Mouse (Mus musculus) layer of hippocampus, adult 2 months (tissue): ENCODE results near the gene Gm10799. TPM values are rescaled to one million over a fixed set of nuclear protein-coding genes. Genes with fewer than 3 reads are reported as not detected.

Experiments used
- DNase-seq, 2 experiments: peaks; one replicate each; pipeline ENCODE4 v3.0.0; 2022; ENCODE audit warnings: low spot score in 2 of 2
- H3K27ac ChIP-seq: fragments of 200-600 bp; 2 replicates; pipeline ENCODE4 v1.8.1; 2022
- H3K4me3 ChIP-seq: fragments of 200-600 bp; 2 replicates; pipeline ENCODE4 v1.8.1; 2022; ENCODE audit warnings: mild to moderate bottlenecking
- CTCF ChIP-seq: fragments of 200-600 bp; conservative IDR thresholded peaks from 2 replicates; pipeline ENCODE4 v1.8.1; 2022; ENCODE audit warnings: antibody characterized with exemption, mild to moderate bottlenecking, moderate library complexity
- total RNA-seq, 2 experiments: library from RNA; stranded (reverse); gene quantifications; 2 replicates each; pipeline ENCODE4 v1.2.3; 2021

The Gm10799 gene
- total RNA-seq, 2 experiments from 2014 or later: not detected

DNA sequence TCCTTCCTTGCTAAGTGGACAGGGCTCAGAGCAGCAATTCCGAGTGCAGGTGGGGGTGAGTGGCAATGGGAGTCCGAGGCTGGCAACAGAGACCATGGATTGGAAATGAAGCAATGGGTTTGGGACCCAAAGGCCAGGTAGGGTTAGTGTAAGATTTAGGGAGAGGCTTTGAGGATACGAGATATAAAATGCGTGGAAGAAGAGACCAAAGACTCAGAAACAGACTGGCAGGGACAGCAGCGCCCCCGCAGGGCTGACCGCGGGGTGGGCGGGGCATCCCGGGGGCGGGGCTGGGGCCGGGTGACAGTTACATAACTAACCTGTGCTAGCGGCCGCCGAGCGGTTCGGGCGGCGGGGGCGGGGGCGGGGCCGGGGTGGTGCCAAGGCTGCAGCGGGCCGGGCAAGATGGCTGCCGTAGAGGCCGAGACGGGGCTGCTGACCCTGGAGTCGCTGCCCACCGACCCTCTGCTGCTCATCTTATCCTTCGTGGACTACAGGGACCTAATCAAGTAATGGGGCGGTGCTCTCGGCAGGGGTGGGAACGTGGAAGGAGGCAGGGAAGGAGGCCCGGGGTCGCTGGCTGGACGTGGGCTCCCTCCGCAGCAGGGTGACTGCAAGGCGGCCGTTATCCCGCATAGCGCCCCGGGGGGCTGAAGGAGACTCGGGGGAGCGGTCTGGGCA is 40.8 kb downstream of the Gm10799 start, which contains the start of gene Fbxo3:
Gene Fbxo3 (plus strand): TSS at position 264 of the 681 bp plus-strand sequence.
- peak; percentile 69 to 78 for DNase-seq
- peak within 1 kb of the TSS; percentile 96 for H3K27ac ChIP-seq

DNA sequence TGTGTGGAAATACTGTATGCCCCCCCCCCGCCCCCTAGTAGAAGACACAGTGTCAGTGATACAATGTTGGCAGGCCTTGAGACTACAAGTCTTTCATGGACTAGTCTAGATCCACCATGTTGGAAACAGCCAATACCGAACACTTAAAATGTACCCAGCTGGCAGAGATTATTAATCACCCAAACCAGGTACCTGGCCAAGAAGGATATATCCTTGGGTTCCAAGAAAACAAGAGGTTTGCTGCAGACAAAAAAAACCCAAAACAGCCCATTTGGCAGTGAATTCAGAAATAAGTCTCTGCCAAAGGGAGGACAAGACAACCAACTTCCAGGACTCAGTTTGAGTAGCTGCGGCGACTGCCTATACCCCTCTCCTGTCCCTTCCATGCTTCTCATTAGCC is 43.7 kb downstream of the Gm10799 start:
- Histone ChIP-seq H3K27ac (no peak overlapping the region), H3K4me3 (no peak overlapping the region)
- no peak for DNase-seq
- no peak for TF ChIP-seq CTCF

More for the DNA sequence above, 40.8 kb downstream of the Gm10799 start, which contains the start of gene Fbxo3:
- TF ChIP-seq CTCF: peak; percentile 56
- H3K4me3 ChIP-seq: peak within 1 kb of the TSS; percentile 97

DNA sequence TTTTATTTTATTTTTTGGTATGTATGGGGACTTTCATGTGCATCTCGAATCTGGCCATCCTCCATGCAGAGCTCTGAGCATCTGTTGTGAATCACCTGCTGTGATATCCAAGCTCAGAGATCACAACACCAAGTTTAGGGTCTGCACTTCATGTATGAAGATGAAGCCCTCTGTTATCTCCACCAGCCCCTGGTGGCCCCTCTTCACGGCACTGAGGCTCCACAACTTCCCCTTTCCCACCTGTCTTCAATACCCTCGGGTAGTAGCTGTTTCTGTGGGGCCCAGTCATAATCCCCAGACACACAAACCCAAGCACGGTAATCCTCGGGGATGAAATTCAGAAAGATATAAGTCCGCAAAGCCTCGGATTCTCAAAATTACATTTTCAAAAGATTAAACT is 45.3 kb downstream of the Gm10799 start:
- TF ChIP-seq CTCF: no peak
- DNase-seq: no peak
- no peak overlapping the region for H3K27ac ChIP-seq
- no peak overlapping the region for H3K4me3 ChIP-seq

Other genes starting within 250 kb of the Gm10799 start
- 10 to 100 TPM; 20.3 to 22.1 TPM for gene Lmo2, start 110.6 kb downstream of the Gm10799 start, total RNA-seq
- 10 to 100 TPM; 47.4 to 47.5 TPM for gene Fbxo3, start 40.8 kb downstream of the Gm10799 start, total RNA-seq
- gene 4931422A03Rik, start 40.2 kb downstream of the Gm10799 start, total RNA-seq: not detected
- gene Gm10912, start 2.7 kb downstream of the Gm10799 start, total RNA-seq: under 1 TPM; 0.42 to 0.56 TPM
- not detected for gene Cd59b, start 1.3 kb upstream of the Gm10799 start, total RNA-seq
- 1 to 10 TPM; 3.0 to 4.4 TPM for gene Cd59a, start 27.3 kb upstream of the Gm10799 start, total RNA-seq
- not detected for gene A930018P22Rik, start 54.2 kb upstream of the Gm10799 start, total RNA-seq